13 mouse cellular contexts compared by ENCODE assay signal in the genomic region with DNA sequence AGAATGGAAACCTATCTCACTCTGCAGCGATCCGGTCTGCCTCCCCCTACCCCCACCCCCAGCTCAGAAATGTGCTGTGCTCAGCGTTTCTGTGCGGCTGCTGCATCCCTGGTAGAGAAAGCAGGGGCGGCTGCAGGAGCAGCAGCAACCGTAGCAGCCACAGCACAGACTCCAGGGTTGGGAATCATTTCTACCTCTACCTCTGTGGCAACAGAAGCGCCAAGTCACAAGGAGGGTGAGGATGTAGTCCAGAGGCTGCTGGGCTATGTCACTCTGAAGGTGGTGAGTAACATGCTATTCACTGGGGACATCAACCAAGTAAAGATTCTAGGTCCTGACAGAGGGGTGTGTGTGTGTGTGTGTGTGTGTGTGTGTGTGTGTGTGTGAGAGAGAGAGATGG.
DNase-seq lines count a peak whose midpoint lies in the region; ATAC-seq and TF ChIP-seq lines count a peak whose summit lies in the region.
"Had no signal": no experiment of that assay in that cellular context is flagged by ENCODE, and none has a peak within 500 bp of the region (broad histone marks: within the 10 kb centered on the region; RNA-seq: fewer than 3 reads in every experiment).

No protein-coding gene starts in this region.

- 27% methylated on average over 7 of the region's 7 CpGs for WGBS in hindbrain, postnatal 0 days
- 60% methylated on average over 7 of the region's 7 CpGs for WGBS in intestine, embryonic 16.5 days

- no peaks in the 10 kb centered on the region for H3K4me1 ChIP-seq in hindbrain, postnatal 0 days (ENCODE audit: insufficient read depth, low read length)
- no peaks in the 10 kb centered on the region for H3K4me1 ChIP-seq in intestine, embryonic 16.5 days (ENCODE audit: control insufficient read depth, insufficient read depth, low read length)
- H3K4me1 ChIP-seq: heart, embryonic 13.5 days had no signal

- H3K36me3 ChIP-seq in hindbrain, postnatal 0 days (ENCODE audit: insufficient read depth, low read length), result no peaks in the 10 kb centered on the region
- H3K36me3 ChIP-seq in intestine, embryonic 16.5 days (ENCODE audit: control insufficient read depth, insufficient read depth, low read length), result no peaks in the 10 kb centered on the region
- H3K36me3 ChIP-seq: heart, embryonic 13.5 days had no signal

- H3K27ac ChIP-seq in hindbrain, postnatal 0 days, result peak overlapping the region; percentile 80
- no peak overlapping the region for H3K27ac ChIP-seq in intestine, embryonic 16.5 days (ENCODE audit: low read length)
- H3K27ac ChIP-seq: heart, embryonic 13.5 days; macrophage had no signal

- H3K4me3 ChIP-seq in hindbrain, postnatal 0 days (ENCODE audit: low read length), result peak overlapping the region; percentile 27
- no peak overlapping the region for H3K4me3 ChIP-seq in intestine, embryonic 16.5 days (ENCODE audit: low read length)
- H3K4me3 ChIP-seq: heart, embryonic 13.5 days had no signal

- peak; percentile 33 for DNase-seq in cerebellum, adult 9-10 months
- DNase-seq in cerebellum, postnatal 4 days (ENCODE audit: low spot score in 2 of 2), result no peak
- peak; percentile 57 to 60 for DNase-seq in right cerebral cortex, adult 2 months (ENCODE audit: low spot score in 2 of 2)
- DNase-seq in right cerebral cortex, postnatal 25 days, result no peak
- DNase-seq in hindbrain, postnatal 0 days (ENCODE audit: low spot score), result peak; percentile 68
- DNase-seq in retina, postnatal 1 day, result peak; percentile 47
- no peak for DNase-seq in gastrocnemius, postnatal 4 days (ENCODE audit: low spot score in 2 of 2)
- DNase-seq: adrenal gland, postnatal 25 days; liver had no signal

- ATAC-seq in hindbrain, postnatal 0 days, result peak; percentile 73
- ATAC-seq in intestine, embryonic 16.5 days, result no peak
- ATAC-seq: intestine, postnatal 0 days had no signal

- H3K9me3 ChIP-seq in hindbrain, postnatal 0 days (ENCODE audit: low read length), result no peaks in the 10 kb centered on the region
- no peaks in the 10 kb centered on the region for H3K9me3 ChIP-seq in intestine, embryonic 16.5 days (ENCODE audit: control insufficient read depth, low read length)
- H3K9me3 ChIP-seq: heart, embryonic 13.5 days had no signal

- no peaks in the 10 kb centered on the region for H3K27me3 ChIP-seq in hindbrain, postnatal 0 days (ENCODE audit: insufficient read depth, low read length)
- peaks cover 2% of the 10 kb centered on the region; the same call in 1 of the 2 replicates for H3K27me3 ChIP-seq in intestine, embryonic 16.5 days (replicated peaks; ENCODE audit: control insufficient read depth, insufficient read depth, low read length)

- H3K4me2 ChIP-seq in hindbrain, postnatal 0 days (ENCODE audit: low read depth, low read length), result peak overlapping the region; percentile 47
- no peak overlapping the region for H3K4me2 ChIP-seq in intestine, embryonic 16.5 days (ENCODE audit: low read depth, low read length)
- H3K4me2 ChIP-seq: heart, embryonic 13.5 days had no signal

- no peak for TF ChIP-seq CTCF in hindbrain, postnatal 0 days (IDR thresholded peaks at IDR 0.05; ENCODE audit: low read depth)

- peak overlapping the region; percentile 52 for H3K9ac ChIP-seq in hindbrain, postnatal 0 days (replicated peaks; ENCODE audit: low read length)
- no peak overlapping the region for H3K9ac ChIP-seq in intestine, embryonic 16.5 days (ENCODE audit: low read depth, low read length)
- H3K9ac ChIP-seq: heart, embryonic 13.5 days had no signal

Comparison
In these comparisons a context has a peak if more than half of its experiments do, and no peak if none do; other contexts are left out.
1. DNase-seq: peak in cerebellum, adult 9-10 months (single experiment), right cerebral cortex, adult 2 months (2 of 2), hindbrain, postnatal 0 days (single experiment) and retina, postnatal 1 day (single experiment); none in cerebellum, postnatal 4 days (0 of 2), right cerebral cortex, postnatal 25 days (single experiment) and gastrocnemius, postnatal 4 days (0 of 2).